Mouse (Mus musculus): ENCODE data around the gene Zfp712.

Gene Zfp712

GRCm38 (mm10) chr13:67060786-67061358, at the start of gene Zfp712:
Gene Zfp712 (minus strand): TSS chr13:67061170.
- DNase-seq (ENCODE audit: low spot score): peak; percentile 96

- DNase-seq (ENCODE audit: low spot score): no peak
Observed at GRCm38 (mm10) chr13:67108821-67109206, 47.8 kb upstream of the Zfp712 start.

- peak; percentile 99 for DNase-seq (ENCODE audit: low spot score)
Observed at GRCm38 (mm10) chr13:67108194-67108820, 47.3 kb upstream of the Zfp712 start, which contains the start of gene Gm28557. Gene Gm28557 (minus strand): TSS chr13:67108604.

DNA sequence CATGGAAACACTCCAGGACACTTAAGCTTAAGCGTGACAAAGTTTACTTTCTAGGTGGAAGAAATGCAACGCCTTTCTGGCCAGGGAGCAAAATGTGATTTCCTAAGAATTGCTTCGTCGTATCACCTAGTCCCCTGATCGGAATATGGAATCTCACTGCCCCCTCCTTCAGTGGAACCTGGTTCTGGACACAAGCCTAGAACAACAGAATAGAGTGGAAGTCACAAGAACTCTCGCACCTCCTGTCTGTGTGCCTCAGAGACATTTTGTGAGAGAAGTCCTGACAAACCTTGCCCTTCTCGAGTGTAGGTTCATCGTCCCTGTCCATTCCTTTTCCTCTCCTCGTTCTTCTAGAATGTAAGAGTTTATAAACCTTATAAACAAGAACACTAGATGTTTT, 46.7 kb upstream of the Zfp712 start:
- DNase-seq (ENCODE audit: low spot score): no peak

GRCm38 (mm10) chr13:67097876-67098275, 36.9 kb upstream of the Zfp712 start, which contains the start of gene Zfp708:
Gene Zfp708 (minus strand): TSS chr13:67097976.
- DNase-seq (ENCODE audit: low spot score): no peak

- DNase-seq (ENCODE audit: low spot score): no peak
Observed at GRCm38 (mm10) chr13:67090154-67090553, 29.2 kb upstream of the Zfp712 start.

DNA sequence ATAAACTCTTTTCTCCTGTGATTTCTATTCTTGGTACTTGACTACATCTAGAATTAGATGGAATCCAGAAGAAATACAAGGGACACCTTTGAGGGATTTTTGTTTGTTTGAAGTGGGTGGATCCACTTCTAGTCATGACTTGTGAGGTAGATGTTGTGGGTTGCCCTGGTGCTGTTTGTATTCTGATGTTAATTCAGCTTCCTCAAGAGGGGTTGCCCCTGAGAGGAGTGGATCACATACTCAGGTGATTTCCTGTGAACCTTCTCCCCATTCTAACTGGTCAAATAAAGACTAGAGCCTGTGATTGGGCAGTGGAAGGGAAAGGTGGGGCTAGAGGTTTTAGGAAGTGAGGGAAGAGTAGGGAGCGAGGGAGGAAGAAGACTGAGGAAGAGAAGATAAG, 21.0 kb upstream of the Zfp712 start:
- DNase-seq (ENCODE audit: low spot score): no peak

DNA sequence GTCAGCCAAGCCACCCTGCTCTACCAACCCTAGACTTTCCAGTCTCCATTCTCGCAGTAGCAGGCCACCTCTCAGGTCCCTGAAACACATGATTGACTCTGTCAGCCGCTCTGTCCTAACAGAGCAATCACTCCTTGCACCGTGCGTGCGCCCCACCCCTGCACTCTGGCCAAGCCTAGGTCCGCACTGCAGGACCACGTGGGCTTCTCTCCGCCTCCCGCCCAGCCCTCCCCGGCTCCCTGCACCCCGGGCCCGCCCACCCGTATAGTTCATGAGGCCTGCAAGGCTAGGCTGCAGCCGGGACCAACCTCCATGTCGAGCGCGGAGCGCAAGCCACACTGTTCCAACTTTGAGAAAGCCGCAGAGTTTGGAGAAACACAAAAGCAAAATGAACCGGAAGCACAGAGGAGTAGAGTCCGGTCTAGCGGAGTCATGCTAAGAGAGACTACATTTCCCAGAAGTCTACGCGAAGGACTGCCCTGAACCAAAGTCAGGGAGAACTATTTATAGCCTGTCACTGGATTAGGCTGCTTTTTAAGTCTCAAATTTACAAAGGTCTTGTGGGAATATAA, 20.3 kb upstream of the Zfp712 start:
- DNase-seq (ENCODE audit: low spot score): peak; percentile 87

GRCm38 (mm10) chr13:67077244-67077643, 16.3 kb upstream of the Zfp712 start:
- DNase-seq (ENCODE audit: low spot score): no peak

DNA sequence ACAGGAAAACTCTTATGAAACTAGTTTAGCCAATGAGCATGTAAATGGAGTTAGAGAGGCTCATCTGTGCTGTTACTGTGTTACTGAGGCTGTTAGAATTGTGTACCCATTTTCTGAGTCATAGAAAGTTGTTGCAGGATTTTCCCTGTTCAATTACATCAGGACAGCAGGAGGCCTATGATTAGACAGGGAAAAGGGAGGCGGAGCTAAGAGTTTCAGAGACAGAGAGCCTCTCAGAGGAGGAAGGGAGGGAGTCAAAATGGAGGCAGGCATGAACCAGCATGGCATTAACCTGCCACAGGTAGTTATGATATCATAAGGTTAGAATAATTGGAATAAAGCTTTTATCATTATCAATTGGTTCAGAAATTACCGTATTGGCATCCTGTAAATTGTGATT, 11.8 kb upstream of the Zfp712 start:
- DNase-seq (ENCODE audit: low spot score): no peak

DNA sequence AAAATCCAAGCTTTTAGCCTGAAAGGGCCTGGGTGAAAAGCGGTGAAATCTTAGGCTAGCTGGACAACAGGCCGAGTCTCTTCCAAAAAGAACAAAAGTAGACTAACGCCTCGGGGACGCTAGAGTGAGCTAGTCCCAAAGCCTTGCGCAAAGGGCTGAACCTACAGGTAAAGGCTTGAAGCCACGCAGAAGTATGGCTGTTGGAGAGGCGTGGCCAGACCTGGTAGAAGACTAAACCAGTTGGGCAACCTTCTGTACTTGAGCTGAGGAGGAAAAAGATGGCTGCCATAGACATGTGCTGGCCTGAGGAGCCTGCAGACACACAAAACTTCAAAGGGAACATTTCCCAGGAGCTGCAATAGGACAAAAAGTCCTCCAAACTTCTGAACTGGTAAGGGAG, 4.4 kb upstream of the Zfp712 start:
- DNase-seq (ENCODE audit: low spot score): no peak

- DNase-seq (ENCODE audit: low spot score): no peak
Observed at GRCm38 (mm10) chr13:67062427-67062826, 1.5 kb upstream of the Zfp712 start.

DNA sequence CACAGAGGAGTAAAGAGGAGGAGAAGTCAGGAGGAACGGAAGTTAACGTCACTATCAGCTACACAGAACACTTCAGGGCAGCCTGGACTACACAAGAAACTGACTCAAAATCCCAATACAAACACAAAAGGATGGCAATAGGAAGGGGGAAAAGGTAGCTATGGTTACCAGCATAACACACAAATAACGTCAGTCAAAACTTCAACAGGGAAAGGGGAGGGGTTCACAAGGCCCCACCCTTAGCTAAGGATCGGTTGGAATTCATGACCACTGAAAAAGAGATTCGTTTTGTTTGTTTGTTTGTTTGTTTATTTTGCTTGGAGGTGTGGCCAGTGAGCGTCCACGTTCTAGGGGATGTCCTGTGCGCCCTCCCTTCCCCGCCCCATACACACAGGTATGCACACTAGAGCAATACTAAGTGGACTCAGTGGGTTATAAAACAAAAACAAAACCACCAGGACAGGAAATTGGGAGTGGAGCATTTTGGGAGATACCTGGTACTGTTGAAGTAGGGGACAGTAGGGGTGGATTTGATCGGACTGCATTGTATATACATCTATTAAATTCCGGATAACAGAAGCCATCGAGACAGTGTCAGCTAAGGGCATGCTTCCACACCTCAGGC, 697 bp downstream of the Zfp712 start:
- no peak for DNase-seq (ENCODE audit: low spot score)

All from embryo, embryonic 10 days (tissue).